Comparison of ENCODE assay signal across 9 mouse cellular contexts in genomic region chr5:49368636-49369423, GRCm38 (mm10).
DNase-seq lines count a peak whose midpoint lies in the region; ATAC-seq lines count a peak whose summit lies in the region.
"Had no signal": no experiment of that assay in that cellular context is flagged by ENCODE, and none has a peak within 500 bp of the region (broad histone marks: within the 10 kb centered on the region; RNA-seq: fewer than 3 reads in every experiment).

No protein-coding gene starts in this region.

- peak; percentile 67 for ATAC-seq in forebrain, embryonic 13.5 days
- ATAC-seq in forebrain, embryonic 14.5 days: peak; percentile 66

- no peak overlapping the region for H3K4me3 ChIP-seq in forebrain, embryonic 13.5 days
- no peak overlapping the region for H3K4me3 ChIP-seq in forebrain, embryonic 10.5 days
- no peak overlapping the region for H3K4me3 ChIP-seq in forebrain, embryonic 14.5 days (ENCODE audit: low read depth, low read length)
- H3K4me3 ChIP-seq: heart, embryonic 15.5 days had no signal

- H3K9me3 ChIP-seq in forebrain, embryonic 13.5 days (replicated peaks): no peaks in the 10 kb centered on the region
- no peaks in the 10 kb centered on the region for H3K9me3 ChIP-seq in forebrain, embryonic 10.5 days
- no peaks in the 10 kb centered on the region for H3K9me3 ChIP-seq in forebrain, embryonic 14.5 days (replicated peaks; ENCODE audit: control insufficient read depth, low read length)
- H3K9me3 ChIP-seq: heart, embryonic 15.5 days had no signal

- H3K4me1 ChIP-seq in forebrain, embryonic 13.5 days: no peaks in the 10 kb centered on the region
- no peaks in the 10 kb centered on the region for H3K4me1 ChIP-seq in forebrain, embryonic 10.5 days
- H3K4me1 ChIP-seq in forebrain, embryonic 14.5 days (ENCODE audit: control insufficient read depth, insufficient read depth, low read length): no peaks in the 10 kb centered on the region
- H3K4me1 ChIP-seq: heart, embryonic 15.5 days had no signal

- H3K36me3 ChIP-seq in forebrain, embryonic 13.5 days (ENCODE audit: poor library complexity, severe bottlenecking): no peaks in the 10 kb centered on the region
- no peaks in the 10 kb centered on the region for H3K36me3 ChIP-seq in forebrain, embryonic 10.5 days (replicated peaks)
- H3K36me3 ChIP-seq in forebrain, embryonic 14.5 days (ENCODE audit: control insufficient read depth, insufficient read depth, low read length): no peaks in the 10 kb centered on the region
- H3K36me3 ChIP-seq: heart, embryonic 15.5 days had no signal

- WGBS in forebrain, embryonic 13.5 days: 54% methylated on average over 13 of the region's 13 CpGs
- WGBS in forebrain, embryonic 10.5 days: 50% methylated on average over 13 of the region's 13 CpGs
- 50% methylated on average over 13 of the region's 13 CpGs for WGBS in forebrain, embryonic 14.5 days

- no peak overlapping the region for H3K4me2 ChIP-seq in forebrain, embryonic 13.5 days
- no peak overlapping the region for H3K4me2 ChIP-seq in forebrain, embryonic 14.5 days (ENCODE audit: low read length)
- H3K4me2 ChIP-seq: heart, embryonic 15.5 days had no signal

- no peak for DNase-seq in forebrain, embryonic 10.5 days (ENCODE audit: extremely low spot score, low spot score)
- peak; percentile 23 for DNase-seq in ovary, postnatal 14 days (ENCODE audit: low spot score)
- no peak for DNase-seq in ovary, postnatal 10 days (ENCODE audit: low spot score)
- DNase-seq in forebrain, embryonic 14.5 days (ENCODE audit: low spot score): peak; percentile 84
- DNase-seq in lung, postnatal 25 days (ENCODE audit: low spot score): peak; percentile 29
- DNase-seq in thymus, postnatal 10 days (ENCODE audit: low spot score in 2 of 2): no peak
- DNase-seq in thymus, postnatal 25 days: no peak

- no peak overlapping the region for H3K27ac ChIP-seq in forebrain, embryonic 13.5 days
- no peak overlapping the region for H3K27ac ChIP-seq in forebrain, embryonic 10.5 days
- no peak overlapping the region for H3K27ac ChIP-seq in forebrain, embryonic 14.5 days (ENCODE audit: low read depth, low read length)
- H3K27ac ChIP-seq: heart, embryonic 15.5 days had no signal

- no peak overlapping the region for H3K9ac ChIP-seq in forebrain, embryonic 13.5 days
- no peak overlapping the region for H3K9ac ChIP-seq in forebrain, embryonic 14.5 days (ENCODE audit: low read length)
- H3K9ac ChIP-seq: heart, embryonic 15.5 days had no signal

- H3K27me3 ChIP-seq in forebrain, embryonic 13.5 days: no peaks in the 10 kb centered on the region
- no peaks in the 10 kb centered on the region for H3K27me3 ChIP-seq in forebrain, embryonic 10.5 days (ENCODE audit: poor library complexity, severe bottlenecking)
- no peaks in the 10 kb centered on the region for H3K27me3 ChIP-seq in forebrain, embryonic 14.5 days (replicated peaks; ENCODE audit: control insufficient read depth, insufficient read depth, low read length)
- H3K27me3 ChIP-seq: heart, embryonic 15.5 days had no signal

Comparison
In these comparisons a context has a peak if more than half of its experiments do, and no peak if none do; other contexts are left out.
1. DNase-seq: peak in ovary, postnatal 14 days (single experiment), forebrain, embryonic 14.5 days (single experiment) and lung, postnatal 25 days (single experiment); none in forebrain, embryonic 10.5 days (single experiment), ovary, postnatal 10 days (single experiment), thymus, postnatal 10 days (0 of 2) and thymus, postnatal 25 days (single experiment).